Mouse (Mus musculus): ENCODE measurements around the gene Rgs3. TPM values are rescaled to one million over a fixed set of nuclear protein-coding genes. Genes with fewer than 3 reads are reported as not detected.

The Rgs3 gene
- total RNA-seq, 4 experiments from 2014 or later, result 25.6 to 34.3 (median 30.5) TPM

DNA sequence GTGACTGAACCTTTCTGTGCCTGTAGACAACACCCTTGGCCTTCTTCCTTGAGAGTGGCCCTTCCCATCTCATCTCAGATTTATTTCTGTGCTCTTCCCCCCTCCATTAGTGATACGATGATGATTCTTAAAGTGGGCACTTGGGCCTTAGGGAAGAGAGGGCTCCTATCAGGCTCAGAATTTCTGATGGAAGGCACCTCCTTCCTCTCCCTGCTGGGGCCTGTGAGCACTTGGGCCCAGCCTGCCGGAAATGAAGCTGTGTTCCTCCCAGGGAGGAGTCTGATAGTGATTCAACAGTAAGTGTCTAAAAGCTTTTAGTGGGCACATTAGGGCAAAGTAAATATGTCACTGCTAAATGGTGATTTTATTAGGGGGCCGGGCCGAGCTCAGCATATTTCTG lies 67.7 kb downstream of the Rgs3 start:
- no peak for DNase-seq (ENCODE audit: low spot score)

DNA sequence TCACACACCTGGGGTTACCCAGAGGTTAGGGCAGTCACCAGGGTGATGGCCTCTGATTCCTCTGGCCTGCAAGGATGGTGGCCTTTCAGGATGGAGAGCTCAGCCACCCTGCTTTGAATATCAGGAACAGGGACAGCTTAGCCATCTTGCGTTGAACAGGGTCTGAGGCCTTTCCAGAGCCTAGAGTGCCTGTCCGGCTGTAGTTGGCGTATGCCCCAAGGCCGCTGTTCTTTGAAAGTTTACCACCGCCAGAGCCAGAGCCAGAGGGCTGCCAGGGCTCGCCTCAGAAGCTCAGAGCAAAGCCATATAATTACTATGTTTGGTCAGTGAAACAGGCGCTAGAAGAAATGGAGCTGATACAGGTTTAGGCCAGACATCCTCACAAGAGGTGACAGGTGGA lies 68.9 kb downstream of the Rgs3 start:
- no peak for DNase-seq (ENCODE audit: low spot score)

DNA sequence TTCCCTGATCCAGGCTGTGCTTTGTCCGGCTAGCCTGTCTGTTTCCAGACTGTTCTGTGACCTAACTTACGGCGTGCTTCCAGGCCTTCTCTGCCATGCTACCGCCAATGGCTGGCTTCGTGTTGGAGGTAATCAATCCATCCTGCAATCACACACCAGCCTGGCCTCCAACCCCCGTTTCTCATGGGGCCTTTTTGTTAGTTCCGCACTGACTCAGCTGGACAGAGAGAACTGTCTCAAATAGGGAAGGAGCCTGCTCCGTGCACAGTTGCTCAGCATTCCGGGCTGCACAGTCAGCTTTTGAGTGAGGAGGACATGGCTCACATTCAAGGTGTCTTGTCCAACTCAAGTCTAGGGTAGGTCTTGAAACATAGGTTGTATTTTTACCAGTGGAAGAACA lies 69.8 kb downstream of the Rgs3 start:
- DNase-seq (ENCODE audit: low spot score), result no peak

DNA sequence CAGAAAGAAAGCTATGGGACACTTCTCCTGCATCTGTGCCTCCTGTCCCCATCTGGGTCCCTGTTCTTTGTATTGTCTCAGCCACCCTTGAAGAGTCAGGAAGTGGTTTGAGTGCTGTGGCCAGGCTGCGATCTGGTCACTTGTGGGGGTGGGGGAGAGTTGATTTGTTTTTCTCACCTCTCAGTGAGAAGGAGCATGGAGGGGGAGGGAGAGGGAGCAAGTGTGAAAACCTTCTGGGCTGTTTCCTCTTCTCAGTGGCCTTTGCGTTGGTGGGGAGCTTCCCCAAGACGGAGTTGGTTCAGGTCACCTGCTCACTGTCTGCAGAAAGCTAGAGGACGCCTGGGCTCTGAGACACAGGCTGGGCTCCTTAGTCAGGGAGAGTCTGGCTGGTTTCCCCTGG lies 70.3 kb downstream of the Rgs3 start:
- DNase-seq (ENCODE audit: low spot score), result no peak

DNA sequence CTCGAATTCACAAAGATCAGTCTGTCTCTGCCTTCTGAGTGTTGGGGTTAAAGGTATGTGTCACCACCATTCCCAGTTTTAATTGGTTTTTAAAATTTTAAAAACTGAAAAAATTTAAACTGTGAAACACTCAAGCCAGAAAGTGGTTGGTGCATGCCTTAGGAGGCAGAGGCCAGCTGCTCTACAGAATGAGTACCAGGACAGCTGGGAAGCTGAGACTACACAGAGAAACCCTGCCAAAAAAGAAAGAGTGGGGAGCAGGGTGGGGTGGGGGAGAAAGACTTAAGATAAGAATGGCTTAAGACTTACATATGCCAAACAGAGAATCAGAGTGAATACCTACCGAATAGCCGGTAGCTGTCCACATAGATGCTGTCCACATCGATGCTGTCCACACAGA lies 73.6 kb downstream of the Rgs3 start:
- DNase-seq (ENCODE audit: low spot score), result no peak

DNA sequence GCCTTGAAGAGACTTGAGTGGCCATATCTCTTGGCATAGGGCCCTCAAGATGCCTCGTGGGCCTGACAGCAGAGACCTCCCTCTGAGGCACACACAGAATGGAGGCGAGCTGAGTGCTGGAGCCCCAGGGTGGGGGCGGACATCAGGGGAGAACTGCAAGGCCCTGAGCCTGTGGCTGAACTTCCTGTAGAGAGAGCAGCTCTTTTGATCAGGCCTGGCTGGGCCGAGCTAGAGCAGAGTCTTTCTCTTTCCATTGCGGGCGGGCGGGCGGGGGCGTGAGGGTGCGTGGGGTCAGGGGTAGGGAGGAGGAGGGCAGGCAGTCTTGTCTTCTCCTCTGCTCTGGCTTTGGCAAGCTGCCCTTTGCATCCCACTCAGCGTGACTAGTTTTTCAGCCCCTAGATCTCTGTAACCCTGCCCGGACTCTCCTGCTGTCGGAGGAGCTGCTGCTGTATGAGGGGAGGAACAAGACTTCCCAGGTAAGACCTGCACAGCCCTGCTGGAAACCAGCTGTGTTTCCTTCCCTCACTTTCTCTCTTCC lies 74.5 kb downstream of the Rgs3 start:
- DNase-seq (ENCODE audit: low spot score), result no peak

DNA sequence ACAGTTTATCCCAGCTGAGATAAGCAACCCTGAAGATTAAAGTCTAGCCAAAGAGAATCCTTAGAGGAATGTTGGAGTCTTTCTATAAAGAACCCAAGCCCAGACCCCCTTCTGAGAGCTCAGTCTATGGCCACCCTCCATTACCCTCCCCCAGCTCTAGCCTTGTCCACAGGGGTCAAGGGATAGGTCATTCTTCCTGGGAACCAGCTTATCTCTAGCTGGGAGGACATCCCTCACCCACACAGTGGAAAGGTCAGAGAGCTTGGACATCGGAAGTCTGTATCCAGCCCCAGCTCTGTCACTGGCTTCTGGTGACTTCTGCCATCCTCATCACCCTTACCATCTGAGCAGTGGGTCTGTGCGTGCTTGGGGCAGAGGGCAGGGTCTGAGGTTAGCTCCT lies 75.2 kb downstream of the Rgs3 start:
- no peak for DNase-seq (ENCODE audit: low spot score)

DNA sequence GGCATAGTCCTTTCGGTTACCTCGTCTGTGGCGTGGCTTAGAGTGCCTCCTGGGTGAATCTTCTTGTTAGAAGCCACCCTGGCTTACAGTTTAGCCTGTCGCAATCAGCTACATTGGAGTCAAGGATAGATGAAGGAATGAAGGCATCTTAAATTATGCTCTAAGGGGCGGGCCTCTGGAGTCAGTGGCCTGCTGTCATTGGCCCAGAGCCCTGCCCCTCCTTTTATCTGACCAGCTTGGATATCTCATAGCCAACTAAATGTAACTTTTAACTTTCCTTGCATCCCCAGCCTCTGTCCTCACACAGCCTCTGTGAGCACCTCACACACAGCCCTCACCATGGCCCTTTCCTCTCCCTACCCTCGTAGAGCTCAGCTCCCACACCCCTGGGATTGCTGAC lies 76.4 kb downstream of the Rgs3 start:
- DNase-seq (ENCODE audit: low spot score), result no peak

DNA sequence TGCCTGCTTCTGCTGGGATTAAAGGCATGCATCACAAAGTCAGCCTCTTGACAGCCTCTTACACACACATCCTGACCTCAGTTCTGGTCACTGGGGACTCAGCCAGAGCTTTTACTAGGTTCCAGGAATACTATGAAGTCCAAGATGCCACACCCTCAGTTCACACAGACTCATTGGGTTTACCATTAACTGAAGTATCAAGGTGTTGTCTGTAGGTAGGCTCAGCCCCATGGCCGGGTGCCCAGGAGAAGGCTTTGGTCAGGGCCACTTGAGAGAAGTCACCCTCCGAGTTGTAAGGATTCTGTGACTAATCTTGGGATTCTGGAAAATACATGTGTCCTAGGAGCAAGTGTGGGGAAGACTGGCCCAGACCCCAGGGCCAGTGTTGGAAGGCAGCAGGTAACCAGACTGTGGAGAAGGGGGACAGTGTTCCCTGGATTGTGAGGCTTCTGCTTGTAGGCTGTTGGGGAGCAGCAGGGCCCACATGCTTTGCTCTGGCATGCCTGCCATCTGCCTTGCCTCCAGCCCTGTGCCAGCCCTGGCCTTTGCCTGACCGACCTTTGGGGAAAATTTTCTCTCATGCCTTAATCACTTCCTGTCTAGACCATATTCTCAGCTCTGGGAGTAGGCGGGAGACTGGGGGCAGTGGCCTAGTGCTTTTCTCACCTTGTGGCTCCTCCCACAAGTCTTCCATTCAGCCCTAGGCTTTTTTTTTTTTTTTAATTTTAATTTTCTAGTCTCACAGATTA lies 78.4 kb downstream of the Rgs3 start:
- no peak for DNase-seq (ENCODE audit: low spot score)

DNA sequence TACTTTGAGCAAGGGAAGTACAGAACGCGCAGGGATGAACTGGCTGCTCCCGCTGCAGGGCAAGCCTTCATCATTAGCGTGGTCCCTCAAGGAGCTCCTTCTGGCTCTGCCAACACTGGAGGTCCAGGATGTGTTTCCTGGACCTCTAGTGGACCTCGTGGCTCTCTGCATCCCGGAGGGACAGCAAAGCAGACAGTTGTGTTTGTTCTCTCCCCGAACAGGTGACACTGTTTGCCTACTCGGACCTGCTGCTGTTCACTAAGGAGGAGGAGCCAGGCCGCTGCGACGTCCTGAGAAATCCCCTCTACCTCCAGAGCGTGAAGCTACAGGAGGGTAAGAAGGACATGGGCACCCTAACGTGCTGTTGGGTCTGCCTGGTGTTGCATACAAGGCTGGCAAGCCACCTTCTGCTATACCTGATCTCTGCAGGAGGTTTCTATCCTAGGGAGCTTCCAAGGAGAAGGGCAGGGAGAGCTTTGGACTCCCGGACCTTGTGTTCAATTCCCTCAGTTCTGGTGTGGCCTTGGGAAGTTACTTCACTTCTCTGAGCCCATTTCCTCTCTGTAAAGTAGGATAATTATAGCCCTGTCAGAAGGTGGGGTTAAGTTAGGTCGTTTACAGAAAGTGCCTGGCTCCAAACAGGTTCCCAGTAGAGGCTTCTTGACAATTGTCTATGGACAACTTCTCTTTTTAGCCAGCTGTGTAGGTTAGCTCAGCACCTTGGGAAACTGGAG lies 81.0 kb downstream of the Rgs3 start:
- DNase-seq (ENCODE audit: low spot score), result no peak

DNA sequence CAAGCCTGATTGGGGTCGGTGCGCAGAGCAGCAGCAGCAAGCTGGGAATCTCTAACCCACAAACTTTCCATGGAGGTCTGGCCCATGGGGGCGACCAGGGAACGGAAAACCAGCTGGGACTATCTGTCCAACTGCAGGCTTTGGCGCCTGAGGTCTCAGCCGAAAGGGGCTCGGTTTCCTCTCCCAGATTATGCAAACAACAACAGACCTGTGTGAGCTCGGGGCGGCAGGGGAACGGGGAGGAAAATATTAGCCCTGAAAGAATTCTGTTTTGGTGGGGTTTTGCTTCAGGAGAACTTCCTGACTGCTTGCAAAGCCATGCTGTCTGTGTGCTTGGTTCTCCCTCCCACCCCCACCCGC lies 81.6 kb downstream of the Rgs3 start:
- DNase-seq (ENCODE audit: low spot score), result no peak

DNA sequence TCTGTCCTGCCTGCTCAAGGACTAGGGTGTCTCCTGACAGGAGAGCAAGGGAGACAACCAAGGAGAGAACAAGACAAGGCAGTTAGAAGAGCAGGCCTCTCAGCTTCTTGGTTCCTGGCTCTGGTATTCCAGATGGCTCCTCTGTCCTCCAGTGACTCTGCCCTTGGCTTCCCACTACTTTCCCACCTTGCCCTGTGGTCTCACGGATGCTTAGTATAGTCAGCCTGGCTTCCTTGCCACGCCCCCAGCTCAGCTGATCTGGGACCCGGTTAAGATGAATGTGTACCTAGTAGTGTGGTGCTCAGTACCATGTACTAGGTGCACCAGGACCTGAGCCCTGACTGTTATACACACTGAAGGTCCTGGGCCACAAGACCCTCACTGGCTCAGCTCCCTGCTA lies 82.0 kb downstream of the Rgs3 start:
- no peak for DNase-seq (ENCODE audit: low spot score)

DNA sequence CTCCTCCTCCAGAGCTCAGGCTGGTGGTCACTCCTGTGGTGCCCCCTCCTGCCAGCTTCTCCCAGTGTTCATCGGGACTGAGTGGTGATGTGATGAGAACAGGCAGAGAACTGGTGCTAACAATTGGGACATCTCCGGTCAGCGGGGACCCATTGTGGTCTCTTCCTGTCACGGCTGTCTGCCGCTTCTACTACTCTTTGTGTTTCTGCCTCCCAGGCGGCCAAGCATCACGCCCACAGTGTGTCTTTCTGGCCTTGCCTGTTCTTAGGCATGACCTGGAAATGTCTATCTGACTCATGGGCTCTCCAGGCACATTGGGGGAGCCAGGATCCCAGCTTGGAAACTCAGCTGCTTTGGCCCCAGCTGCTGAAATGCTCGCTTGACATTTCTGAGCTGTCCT lies 83.8 kb downstream of the Rgs3 start:
- DNase-seq (ENCODE audit: low spot score), result peak; percentile 68

DNA sequence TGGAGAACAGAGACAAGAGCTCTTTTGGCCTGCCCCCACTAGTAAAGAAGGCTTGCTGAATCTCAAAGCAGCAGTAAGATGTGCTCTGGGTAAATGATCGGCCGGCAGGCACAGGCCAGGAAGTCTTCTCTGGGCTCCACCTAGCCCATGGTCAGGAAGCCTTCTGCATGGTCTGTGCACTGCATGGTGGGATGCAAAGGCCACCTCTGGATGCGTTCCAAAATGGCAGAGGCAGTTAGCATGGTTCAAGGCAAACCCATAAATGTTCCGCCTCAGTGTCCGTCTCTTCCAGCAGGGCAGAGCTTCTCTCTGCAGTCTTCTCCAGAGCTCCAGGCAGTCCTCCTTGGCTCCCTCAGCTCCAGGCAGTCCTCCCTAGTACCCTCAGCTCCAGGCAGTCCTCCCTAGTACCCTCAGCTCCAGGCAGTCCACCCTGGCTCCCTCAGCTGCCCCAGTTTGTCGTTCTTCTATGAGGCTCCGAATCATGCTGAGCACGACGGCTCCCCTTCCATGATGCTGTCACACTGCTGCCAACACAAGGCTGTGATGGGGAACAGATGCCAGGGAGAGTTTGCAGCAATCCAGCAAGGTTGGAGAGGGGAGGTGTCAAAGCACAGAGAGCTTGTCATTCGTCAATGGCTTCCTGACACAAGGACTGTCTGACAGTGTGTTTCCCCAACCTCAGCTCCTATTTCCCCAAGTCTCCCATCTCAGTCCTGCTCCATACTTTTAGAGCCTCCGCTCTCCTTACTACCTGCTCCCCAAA lies 84.6 kb downstream of the Rgs3 start:
- no peak for DNase-seq (ENCODE audit: low spot score)

DNA sequence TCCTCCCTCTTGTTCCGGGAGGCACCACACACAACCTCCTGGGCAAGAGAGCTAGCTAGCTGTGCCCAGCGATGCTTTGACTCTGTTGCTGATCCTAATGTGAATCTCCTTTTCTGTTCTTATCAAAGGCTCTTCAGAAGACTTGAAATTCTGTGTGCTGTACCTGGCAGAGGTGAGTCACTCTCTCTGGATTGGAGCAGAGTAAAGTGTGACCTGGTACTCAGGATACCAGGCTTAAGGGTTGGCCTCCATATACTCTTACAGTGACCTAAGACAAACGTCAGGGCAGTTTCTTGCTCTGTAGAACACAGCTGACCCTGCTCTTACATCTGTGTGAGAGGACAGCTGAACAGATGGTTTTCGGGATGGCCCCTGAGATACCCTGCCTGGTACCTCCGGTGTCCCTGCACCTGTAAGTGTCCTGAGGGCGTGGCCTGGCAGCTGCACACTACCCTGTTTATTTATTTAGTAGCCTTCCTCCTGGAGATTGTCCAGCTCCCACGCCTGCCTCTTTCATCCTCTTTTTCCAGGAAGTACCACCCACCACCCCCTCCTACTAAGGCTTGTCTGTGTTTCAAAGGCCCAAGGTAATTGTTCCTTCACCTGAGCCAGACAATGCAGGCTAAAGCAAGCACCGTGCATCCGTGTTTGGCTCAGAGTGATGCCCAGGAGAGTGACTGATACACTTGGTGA lies 87.1 kb downstream of the Rgs3 start:
- DNase-seq (ENCODE audit: low spot score), result no peak

DNA sequence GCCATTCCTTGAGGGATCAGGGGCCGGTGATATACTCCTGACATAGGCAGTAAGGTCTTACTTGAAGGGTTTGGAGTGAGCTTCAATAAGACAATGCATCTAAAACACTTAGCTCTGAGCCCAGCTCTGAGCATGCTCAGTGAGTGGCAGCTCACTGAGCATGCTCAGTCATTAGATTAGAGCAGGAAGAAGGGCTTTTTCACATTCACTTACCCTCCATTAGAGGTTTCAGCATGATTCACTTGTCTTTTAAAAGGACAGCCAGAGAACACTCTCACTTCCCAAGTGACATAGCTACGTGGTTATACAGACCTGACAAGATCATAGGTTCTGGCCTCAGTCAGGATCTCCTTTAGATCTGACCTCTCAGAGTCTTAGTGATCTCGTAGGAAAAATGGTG lies 89.2 kb downstream of the Rgs3 start:
- no peak for DNase-seq (ENCODE audit: low spot score)

DNA sequence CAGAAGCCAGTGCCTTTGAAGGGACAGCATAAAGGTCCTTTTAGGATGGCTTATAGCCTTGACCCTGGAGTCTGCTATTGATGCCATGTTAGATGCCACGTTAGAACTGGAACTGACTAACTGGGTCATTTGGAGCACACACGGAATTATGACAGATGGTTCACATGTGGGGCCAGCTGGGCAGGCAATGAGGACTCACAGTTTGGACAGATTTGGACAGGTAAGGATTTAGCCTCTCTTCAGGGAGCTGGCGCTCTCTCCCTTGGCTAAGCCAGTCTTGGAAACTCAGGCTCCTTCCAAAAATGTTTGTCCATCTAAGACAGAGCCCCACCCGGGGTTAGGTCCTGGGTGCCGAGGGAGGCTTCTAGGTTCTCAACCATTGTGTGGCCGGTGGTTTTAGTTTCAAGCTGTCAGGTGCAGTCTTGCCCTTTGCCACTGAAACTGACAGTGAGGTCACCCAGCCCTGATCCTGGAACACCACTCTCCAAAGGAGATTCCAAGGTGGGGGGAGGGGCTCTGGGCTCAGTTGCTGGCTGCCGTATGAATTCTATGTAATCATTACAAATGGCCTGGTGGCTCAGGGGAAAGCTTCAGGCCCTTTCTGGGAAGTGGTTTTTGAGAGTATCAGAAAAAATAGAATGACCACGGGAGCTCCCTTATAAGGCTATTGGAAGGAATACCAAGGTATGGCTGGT lies 90.0 kb downstream of the Rgs3 start:
- no peak for DNase-seq (ENCODE audit: low spot score)

DNA sequence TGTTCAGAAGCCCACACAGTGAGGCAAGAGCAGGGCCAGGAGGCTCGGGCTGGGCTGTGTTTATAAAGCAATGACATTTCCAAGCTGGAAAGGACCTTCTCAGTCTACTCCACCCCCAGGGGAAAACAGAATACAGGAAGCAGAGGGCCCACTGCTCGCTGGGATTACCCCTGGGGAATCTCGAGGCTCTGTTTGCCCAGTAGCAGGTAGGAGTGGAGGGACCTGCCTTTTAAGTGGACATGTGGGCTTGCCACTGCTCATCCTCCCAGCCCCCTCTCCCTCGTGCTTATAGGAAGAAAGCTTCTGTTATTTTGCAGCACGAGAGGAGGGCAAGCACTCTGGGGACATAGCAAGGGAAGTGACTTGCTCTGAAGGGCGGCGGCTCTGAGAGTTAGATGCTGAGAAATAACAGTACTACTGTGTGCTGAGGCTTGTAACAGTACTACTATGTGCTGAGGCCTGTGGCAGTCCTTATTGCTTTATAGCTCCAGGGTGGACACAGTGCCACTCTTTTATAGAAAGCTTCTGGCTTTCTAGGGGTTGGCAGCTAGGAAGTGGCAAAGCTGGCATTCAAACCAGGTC lies 91.6 kb downstream of the Rgs3 start:
- DNase-seq (ENCODE audit: low spot score), result no peak

DNA sequence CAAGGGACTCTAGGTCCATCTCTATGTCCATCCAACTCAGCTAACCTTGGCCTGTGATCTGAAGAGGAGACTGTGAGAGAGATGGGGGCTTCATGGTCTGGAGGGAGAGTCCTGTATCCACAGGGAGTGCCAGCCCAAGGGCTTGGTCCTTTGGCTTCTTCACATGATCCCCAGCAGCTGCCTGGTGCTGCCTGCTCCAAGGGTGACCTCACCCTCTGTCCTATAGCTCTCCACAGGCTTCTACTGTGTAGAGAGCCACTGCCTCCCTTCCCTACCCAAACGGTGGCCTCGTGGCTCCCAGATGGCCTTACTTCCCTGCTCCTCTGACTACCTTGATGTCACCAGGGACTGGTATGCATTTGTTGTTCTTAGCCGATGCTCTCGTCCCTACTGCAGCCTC lies 92.6 kb downstream of the Rgs3 start:
- no peak for DNase-seq (ENCODE audit: low spot score)

DNA sequence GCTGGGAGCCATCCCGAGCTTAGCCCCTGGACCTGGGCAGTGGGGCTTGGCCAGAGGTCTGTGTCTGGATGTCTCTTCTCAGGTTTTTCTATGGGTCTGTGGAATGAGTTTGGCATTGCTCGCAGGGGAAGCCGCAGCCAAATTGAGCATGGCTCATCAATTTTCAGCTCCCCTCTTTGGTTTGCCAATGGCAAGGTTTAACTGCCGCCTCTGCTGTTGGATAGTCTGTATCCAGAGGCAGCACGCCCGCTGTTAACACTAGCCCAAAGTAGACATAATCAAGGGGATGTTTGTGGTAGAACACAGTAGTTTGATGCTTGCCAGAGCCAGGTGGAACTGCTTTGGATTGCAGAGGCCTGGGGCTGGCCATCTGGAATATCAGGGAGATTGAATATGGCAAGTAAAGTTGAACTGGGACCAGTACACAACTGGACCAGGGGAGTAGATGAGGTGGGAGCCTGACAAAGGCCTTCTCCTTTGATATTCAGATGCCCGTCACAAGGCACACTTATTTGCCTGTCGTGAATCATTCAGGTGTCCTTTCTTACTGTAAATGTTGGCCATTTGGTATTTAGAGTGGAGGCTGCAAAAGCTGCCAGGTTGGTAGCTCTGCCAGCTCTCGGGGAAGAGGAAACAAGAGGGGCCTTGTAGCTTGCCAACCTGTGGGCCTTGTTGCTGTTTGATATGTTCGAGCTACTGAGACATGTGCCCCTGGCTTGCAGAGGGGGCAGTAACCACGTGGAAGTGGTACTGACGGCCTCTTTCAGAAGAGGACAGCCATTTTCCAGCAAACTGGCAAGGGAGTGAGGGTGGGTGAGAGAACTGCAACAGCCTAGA lies 93.5 kb downstream of the Rgs3 start:
- no peak for DNase-seq (ENCODE audit: low spot score)
